Mouse (Mus musculus): ENCODE data around the gene Abhd13. TPM values are rescaled to one million over a fixed set of nuclear protein-coding genes. Genes with fewer than 3 reads are reported as not detected.

The Abhd13 gene
- total RNA-seq, 1 experiment = 28.5 TPM

DNA sequence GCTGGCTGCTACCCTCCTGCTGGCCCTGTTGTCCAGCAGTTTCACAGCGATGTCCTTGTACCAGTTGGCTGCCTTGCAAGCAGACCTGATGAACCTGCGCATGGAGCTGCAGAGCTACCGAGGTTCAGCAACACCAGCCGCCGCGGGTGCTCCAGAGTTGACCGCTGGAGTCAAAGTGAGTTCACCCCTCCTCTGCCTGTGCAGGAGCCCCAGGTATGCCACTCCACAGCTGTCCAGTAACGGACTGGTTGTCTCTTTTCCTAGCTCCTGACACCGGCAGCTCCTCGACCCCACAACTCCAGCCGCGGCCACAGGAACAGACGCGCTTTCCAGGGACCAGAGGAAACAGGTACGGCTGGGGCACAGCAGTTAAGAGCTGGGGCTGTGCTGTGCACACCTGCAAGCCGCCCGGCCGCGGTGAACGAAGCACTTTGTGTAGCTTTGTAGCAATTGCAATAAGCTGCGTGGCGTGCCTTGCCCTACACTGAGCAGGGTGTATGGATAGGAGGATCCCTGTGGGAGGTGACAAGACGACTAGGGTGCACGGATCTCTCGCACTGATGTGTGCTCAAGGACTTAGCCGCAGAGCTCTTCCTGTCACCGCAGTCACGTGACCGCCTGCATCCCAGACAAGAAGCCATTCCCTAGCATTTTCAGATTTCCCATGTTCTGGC is 29.6 kb downstream of the Abhd13 start:
- no peaks in the 10 kb centered on the region for H3K9me3 ChIP-seq (ENCODE audit: control insufficient read depth, insufficient read depth, low read depth, low read length)
- no peaks in the 10 kb centered on the region for H3K36me3 ChIP-seq (ENCODE audit: control insufficient read depth, insufficient read depth, low read length, poor library complexity, severe bottlenecking)
- peak overlapping the region; percentile 40 for H3K9ac ChIP-seq (ENCODE audit: insufficient read depth, low read depth, low read length, poor library complexity, severe bottlenecking)
- no peak overlapping the region for H3K27ac ChIP-seq (ENCODE audit: insufficient read depth, low read depth, low read length, poor library complexity, severe bottlenecking)
- no peaks in the 10 kb centered on the region for H3K4me1 ChIP-seq (ENCODE audit: control insufficient read depth in 2 of 2, insufficient read depth in 2 of 2, low read length in 2 of 2, poor library complexity in 1 of 2)
- peak overlapping the region; percentile 65 to 67 for H3K4me3 ChIP-seq (ENCODE audit: insufficient read depth in 1 of 2, low read depth in 1 of 2, low read length in 2 of 2, poor library complexity in 1 of 2, severe bottlenecking in 1 of 2)
- peak; percentile 42 for DNase-seq (ENCODE audit: low read depth, low spot score)
- in situ Hi-C loops (cut with MboI; ENCODE audit: low sequenced_read_pairs in 2 of 2, unreplicated experiment in 2 of 2) = no loop called here
- TF ChIP-seq ZNF384 (IDR thresholded peaks at IDR 0.05; ENCODE audit: low read depth, low read length) (no peak), ZC3H11A (IDR thresholded peaks at IDR 0.05; ENCODE audit: borderline replicate concordance, low read depth, low read length) (no peak), HCFC1 (IDR thresholded peaks at IDR 0.05; ENCODE audit: borderline replicate concordance, insufficient read depth, low read length) (no peak), CHD2 (IDR thresholded peaks at IDR 0.05; ENCODE audit: low read depth, low read length) (no peak), MAFK (IDR thresholded peaks at IDR 0.05; ENCODE audit: insufficient read depth, low read depth, low read length) (no peak)

GRCm38 (mm10) chr8:10007660-10008028 is 30.1 kb downstream of the Abhd13 start:
- peak overlapping the region; percentile 65 to 67; a peak in 3 of 4 replicates for H3K4me3 ChIP-seq (ENCODE audit: insufficient read depth in 1 of 2, low read depth in 1 of 2, low read length in 2 of 2, poor library complexity in 1 of 2, severe bottlenecking in 1 of 2)
- H3K36me3 ChIP-seq (ENCODE audit: control insufficient read depth, insufficient read depth, low read length, poor library complexity, severe bottlenecking) = no peaks in the 10 kb centered on the region
- DNase-seq (ENCODE audit: low read depth, low spot score) = no peak
- in situ Hi-C loops (cut with MboI; ENCODE audit: low sequenced_read_pairs in 2 of 2, unreplicated experiment in 2 of 2) = no loop called here
- TF ChIP-seq MAFK (IDR thresholded peaks at IDR 0.05; ENCODE audit: insufficient read depth, low read depth, low read length) (no peak), ZC3H11A (IDR thresholded peaks at IDR 0.05; ENCODE audit: borderline replicate concordance, low read depth, low read length) (no peak)
- no peak overlapping the region for H3K9ac ChIP-seq (ENCODE audit: insufficient read depth, low read depth, low read length, poor library complexity, severe bottlenecking)
- H3K9me3 ChIP-seq (ENCODE audit: control insufficient read depth, insufficient read depth, low read depth, low read length) = no peaks in the 10 kb centered on the region
- H3K27ac ChIP-seq (ENCODE audit: insufficient read depth, low read depth, low read length, poor library complexity, severe bottlenecking) = no peak overlapping the region
- H3K4me1 ChIP-seq (ENCODE audit: control insufficient read depth in 2 of 2, insufficient read depth in 2 of 2, low read length in 2 of 2, poor library complexity in 1 of 2) = no peaks in the 10 kb centered on the region

DNA sequence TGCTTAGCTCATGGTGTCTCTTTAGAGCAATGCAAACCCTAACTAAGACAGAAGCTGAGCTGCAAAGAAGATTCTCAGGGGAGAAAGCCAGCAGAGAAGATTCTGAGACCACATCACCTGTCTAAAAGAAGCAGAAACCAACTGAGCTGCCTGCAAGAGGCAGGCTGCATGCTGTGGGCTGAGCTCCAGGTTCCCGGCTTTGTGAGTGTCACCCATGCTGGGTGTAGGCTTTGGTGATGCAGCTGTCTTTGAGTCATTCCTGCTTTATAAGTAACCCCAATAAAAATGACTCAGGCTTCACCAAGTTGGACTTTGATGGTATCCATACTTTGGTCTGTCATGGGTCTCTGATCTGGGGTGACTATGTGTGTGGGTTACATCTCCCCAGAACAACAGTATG is 38.7 kb downstream of the Abhd13 start:
- no peak overlapping the region for H3K27ac ChIP-seq (ENCODE audit: insufficient read depth, low read depth, low read length, poor library complexity, severe bottlenecking)
- DNase-seq (ENCODE audit: low read depth, low spot score) = no peak
- TF ChIP-seq CHD2 (IDR thresholded peaks at IDR 0.05; ENCODE audit: low read depth, low read length) = no peak
- TF ChIP-seq MAFK (IDR thresholded peaks at IDR 0.05; ENCODE audit: insufficient read depth, low read depth, low read length) = no peak
- TF ChIP-seq HCFC1 (IDR thresholded peaks at IDR 0.05; ENCODE audit: borderline replicate concordance, insufficient read depth, low read length) = no peak
- TF ChIP-seq ZNF384 (IDR thresholded peaks at IDR 0.05; ENCODE audit: low read depth, low read length) = no peak
- TF ChIP-seq ZC3H11A (IDR thresholded peaks at IDR 0.05; ENCODE audit: borderline replicate concordance, low read depth, low read length) = no peak
- no peaks in the 10 kb centered on the region for H3K36me3 ChIP-seq (ENCODE audit: control insufficient read depth, insufficient read depth, low read length, poor library complexity, severe bottlenecking)
- no peaks in the 10 kb centered on the region for H3K4me1 ChIP-seq (ENCODE audit: control insufficient read depth in 2 of 2, insufficient read depth in 2 of 2, low read length in 2 of 2, poor library complexity in 1 of 2)
- no peaks in the 10 kb centered on the region for H3K9me3 ChIP-seq (ENCODE audit: control insufficient read depth, insufficient read depth, low read depth, low read length)
- H3K4me3 ChIP-seq (ENCODE audit: insufficient read depth in 1 of 2, low read depth in 1 of 2, low read length in 2 of 2, poor library complexity in 1 of 2, severe bottlenecking in 1 of 2) = no peak overlapping the region
- H3K9ac ChIP-seq (ENCODE audit: insufficient read depth, low read depth, low read length, poor library complexity, severe bottlenecking) = no peak overlapping the region
- in situ Hi-C loops (cut with MboI; ENCODE audit: low sequenced_read_pairs in 2 of 2, unreplicated experiment in 2 of 2) = no loop called here

- H3K9me3 ChIP-seq (ENCODE audit: control insufficient read depth, insufficient read depth, low read depth, low read length) = no peaks in the 10 kb centered on the region
- H3K36me3 ChIP-seq (ENCODE audit: control insufficient read depth, insufficient read depth, low read length, poor library complexity, severe bottlenecking) = no peaks in the 10 kb centered on the region
- DNase-seq (ENCODE audit: low read depth, low spot score) = no peak
- no peaks in the 10 kb centered on the region for H3K4me1 ChIP-seq (ENCODE audit: control insufficient read depth in 2 of 2, insufficient read depth in 2 of 2, low read length in 2 of 2, poor library complexity in 1 of 2)
- TF ChIP-seq CHD2 (IDR thresholded peaks at IDR 0.05; ENCODE audit: low read depth, low read length) (no peak), ZC3H11A (IDR thresholded peaks at IDR 0.05; ENCODE audit: borderline replicate concordance, low read depth, low read length) (no peak), MAFK (IDR thresholded peaks at IDR 0.05; ENCODE audit: insufficient read depth, low read depth, low read length) (no peak), HCFC1 (IDR thresholded peaks at IDR 0.05; ENCODE audit: borderline replicate concordance, insufficient read depth, low read length) (no peak), ZNF384 (IDR thresholded peaks at IDR 0.05; ENCODE audit: low read depth, low read length) (no peak)
- no peak overlapping the region for H3K4me3 ChIP-seq (ENCODE audit: insufficient read depth in 1 of 2, low read depth in 1 of 2, low read length in 2 of 2, poor library complexity in 1 of 2, severe bottlenecking in 1 of 2)
- in situ Hi-C loops (cut with MboI; ENCODE audit: low sequenced_read_pairs in 2 of 2, unreplicated experiment in 2 of 2) = no loop called here
- no peak overlapping the region for H3K27ac ChIP-seq (ENCODE audit: insufficient read depth, low read depth, low read length, poor library complexity, severe bottlenecking)
- H3K9ac ChIP-seq (ENCODE audit: insufficient read depth, low read depth, low read length, poor library complexity, severe bottlenecking) = no peak overlapping the region
Observed at GRCm38 (mm10) chr8:10017231-10017630, 39.7 kb downstream of the Abhd13 start.
